Mouse (Mus musculus) hindbrain, embryonic 16.5 days (tissue): ENCODE measurements around the gene Dcdc2a. TPM values are rescaled to one million over a fixed set of nuclear protein-coding genes. Genes with fewer than 3 reads are reported as not detected.

Experiments
- ATAC-seq: fragments of 200-750 bp; cut with Nextera tagmentation; 2 replicates; pipeline ENCODE4 v1.8.0; 2017; ENCODE audit warnings: moderate TSS enrichment, moderate library complexity
- H3K27ac ChIP-seq: fragments of 300-500 bp; sonication (generic); 2 replicates; pipeline ENCODE4 v1.5.1; 2014; ENCODE audit warnings: low read depth, mild to moderate bottlenecking, control low read depth, low read length, moderate library complexity
- H3K27me3 ChIP-seq: fragments of 300-500 bp; sonication (generic); replicated peaks from 2 replicates; pipeline ENCODE4 v1.6.1; 2014; ENCODE audit warnings: low read length; ENCODE audit not compliant: control insufficient read depth, insufficient read depth
- H3K36me3 ChIP-seq: fragments of 300-500 bp; sonication (generic); 2 replicates; pipeline ENCODE4 v1.6.1; 2014; ENCODE audit warnings: mild to moderate bottlenecking, low read length, moderate library complexity, mixed read lengths; ENCODE audit not compliant: control insufficient read depth, insufficient read depth
- H3K4me1 ChIP-seq: fragments of 300-500 bp; sonication (generic); 2 replicates; pipeline ENCODE4 v1.6.1; 2014; ENCODE audit warnings: low read depth, low read length; ENCODE audit not compliant: control insufficient read depth, insufficient read depth
- H3K4me2 ChIP-seq: fragments of 300-500 bp; sonication (generic); 2 replicates; pipeline ENCODE4 v1.6.1; 2014; ENCODE audit warnings: mild to moderate bottlenecking, low read length, control low read depth, moderate library complexity
- H3K4me3 ChIP-seq: fragments of 300-500 bp; sonication (generic); 2 replicates; pipeline ENCODE4 v1.5.1; 2014; ENCODE audit warnings: mild to moderate bottlenecking, low read length, control low read depth, moderate library complexity
- H3K9ac ChIP-seq: fragments of 300-500 bp; sonication (generic); 2 replicates; pipeline ENCODE4 v1.6.1; 2014; ENCODE audit warnings: low read depth, mild to moderate bottlenecking, control low read depth, low read length, moderate library complexity
- H3K9me3 ChIP-seq: fragments of 300-500 bp; sonication (generic); 2 replicates; pipeline ENCODE4 v1.6.1; 2014; ENCODE audit warnings: mild to moderate bottlenecking, low read length, moderate library complexity; ENCODE audit not compliant: control insufficient read depth
- WGBS: fragments of 180-500 bp; shearing (Covaris S2); extraction: QIAGEN DNeasy Blood & Tissue Kit; methylation state at CpG from one replicate; pipeline ENCODE4 v1.1.7; 2014; 5-methylcytosine and 5-hydroxymethylcytosine counted together
- polyA plus RNA-seq: library from polyadenylated mRNA; unstranded; fragments of >200 nt; fragmentation: Nextera tagmentation; extraction: Ambion mirVana; gene quantifications from 2 replicates; pipeline ENCODE4 v1.2.1, GENCODE M21; 2015

The Dcdc2a gene
- polyA plus RNA-seq, 1 experiment from 2014 or later = 4.4 TPM

GRCm38 (mm10) chr13:25168891-25169290, 113.1 kb downstream of the Dcdc2a start:
- no peaks in the 10 kb centered on the region for H3K4me1 ChIP-seq
- no peak for ATAC-seq
- H3K27ac ChIP-seq = no peak overlapping the region
- H3K9me3 ChIP-seq = no peaks in the 10 kb centered on the region
- no peak overlapping the region for H3K4me3 ChIP-seq
- H3K9ac ChIP-seq = no peak overlapping the region
- 87% methylated on average over 3 of the region's 3 CpGs for WGBS
- no peak overlapping the region for H3K4me2 ChIP-seq
- no peaks in the 10 kb centered on the region for H3K27me3 ChIP-seq
- no peaks in the 10 kb centered on the region for H3K36me3 ChIP-seq

- Histone ChIP-seq H3K4me1 (no peaks in the 10 kb centered on the region), H3K36me3 (no peaks in the 10 kb centered on the region), H3K9ac (no peak overlapping the region), H3K4me3 (no peak overlapping the region), H3K9me3 (no peaks in the 10 kb centered on the region), H3K27ac (no peak overlapping the region), H3K4me2 (no peak overlapping the region), H3K27me3 (no peaks in the 10 kb centered on the region; the same call in 1 of the 2 replicates)
- 92% methylated on average over 1 of the region's 1 CpGs for WGBS
- ATAC-seq = no peak
Observed at GRCm38 (mm10) chr13:25177835-25178234, 122.0 kb downstream of the Dcdc2a start.

GRCm38 (mm10) chr13:25178236-25179001, 122.6 kb downstream of the Dcdc2a start:
- no peaks in the 10 kb centered on the region for H3K4me1 ChIP-seq
- H3K4me2 ChIP-seq = no peak overlapping the region
- ATAC-seq = no peak
- no peaks in the 10 kb centered on the region for H3K9me3 ChIP-seq
- H3K36me3 ChIP-seq = no peaks in the 10 kb centered on the region
- H3K27me3 ChIP-seq = no peaks in the 10 kb centered on the region; the same call in 1 of the 2 replicates
- no peak overlapping the region for H3K9ac ChIP-seq
- WGBS = 85% methylated on average over 4 of the region's 4 CpGs
- H3K4me3 ChIP-seq = no peak overlapping the region
- no peak overlapping the region for H3K27ac ChIP-seq

- H3K9me3 ChIP-seq = no peaks in the 10 kb centered on the region
- H3K4me3 ChIP-seq = no peak overlapping the region
- no peaks in the 10 kb centered on the region; the same call in 1 of the 2 replicates for H3K27me3 ChIP-seq
- 20% methylated on average over 7 of the region's 7 CpGs for WGBS
- peak overlapping the region; percentile 46; the same call in 1 of the 2 replicates for H3K9ac ChIP-seq
- H3K4me1 ChIP-seq = peaks cover 12% of the 10 kb centered on the region
- no peaks in the 10 kb centered on the region for H3K36me3 ChIP-seq
- H3K27ac ChIP-seq = no peak overlapping the region; the same call in 1 of the 2 replicates
- peak overlapping the region; percentile 22 for H3K4me2 ChIP-seq
- peak; percentile 64 for ATAC-seq
Observed at GRCm38 (mm10) chr13:25186436-25187325, 130.9 kb downstream of the Dcdc2a start.

- H3K27ac ChIP-seq = no peak overlapping the region; the same call in 1 of the 2 replicates
- no peaks in the 10 kb centered on the region for H3K9me3 ChIP-seq
- peak overlapping the region; percentile 22 for H3K4me2 ChIP-seq
- peak overlapping the region; percentile 46; the same call in 1 of the 2 replicates for H3K9ac ChIP-seq
- no peak overlapping the region for H3K4me3 ChIP-seq
- 5% methylated on average over 6 of the region's 6 CpGs for WGBS
- H3K36me3 ChIP-seq = no peaks in the 10 kb centered on the region
- peaks cover 12% of the 10 kb centered on the region for H3K4me1 ChIP-seq
- no peaks in the 10 kb centered on the region; the same call in 1 of the 2 replicates for H3K27me3 ChIP-seq
- ATAC-seq = peak; percentile 87
Observed at GRCm38 (mm10) chr13:25187326-25187710, 131.5 kb downstream of the Dcdc2a start.

GRCm38 (mm10) chr13:25189419-25190144, 133.8 kb downstream of the Dcdc2a start:
- ATAC-seq = no peak
- WGBS = 83% methylated on average over 11 of the region's 11 CpGs
- Histone ChIP-seq H3K4me1 (peaks cover 12% of the 10 kb centered on the region), H3K27ac (no peak overlapping the region), H3K9ac (no peak overlapping the region), H3K9me3 (no peaks in the 10 kb centered on the region), H3K27me3 (no peaks in the 10 kb centered on the region), H3K4me2 (no peak overlapping the region), H3K4me3 (no peak overlapping the region), H3K36me3 (no peaks in the 10 kb centered on the region)

GRCm38 (mm10) chr13:25190218-25190617, 134.4 kb downstream of the Dcdc2a start:
- H3K36me3 ChIP-seq = no peaks in the 10 kb centered on the region
- WGBS = 82% methylated on average over 3 of the region's 3 CpGs
- H3K4me1 ChIP-seq = peaks cover 12% of the 10 kb centered on the region
- no peak overlapping the region for H3K4me3 ChIP-seq
- H3K27ac ChIP-seq = no peak overlapping the region
- no peak for ATAC-seq
- H3K9ac ChIP-seq = no peak overlapping the region
- H3K9me3 ChIP-seq = no peaks in the 10 kb centered on the region
- no peaks in the 10 kb centered on the region for H3K27me3 ChIP-seq
- no peak overlapping the region for H3K4me2 ChIP-seq

GRCm38 (mm10) chr13:25195706-25196105, 139.9 kb downstream of the Dcdc2a start:
- H3K4me1 ChIP-seq = no peaks in the 10 kb centered on the region
- H3K36me3 ChIP-seq = no peaks in the 10 kb centered on the region
- 96% methylated on average over 10 of the region's 10 CpGs for WGBS
- no peak overlapping the region for H3K4me2 ChIP-seq
- H3K9ac ChIP-seq = no peak overlapping the region
- H3K4me3 ChIP-seq = no peak overlapping the region
- no peak for ATAC-seq
- H3K27me3 ChIP-seq = no peaks in the 10 kb centered on the region
- no peak overlapping the region for H3K27ac ChIP-seq
- H3K9me3 ChIP-seq = no peaks in the 10 kb centered on the region
